Mouse (Mus musculus): ENCODE measurements at regions not wholly inside any gene's neighbourhood (a gene's known extent, or its start where the extent isn't known, plus 50 kb on each side); places are given as distances from the start of the nearest gene placed in this dataset.

GRCm38 (mm10) chr10:56495352-56495751 is 118.2 kb downstream of the Gja1 start:
- TF ChIP-seq CTCF (IDR thresholded peaks at IDR 0.05) = no peak
- TF ChIP-seq POLR2A (IDR thresholded peaks at IDR 0.05; ENCODE audit: insufficient read depth, low read depth, low read length) = no peak
